Mouse (Mus musculus) limb, embryonic 15.5 days (tissue): ENCODE measurements at regions not wholly inside any gene's neighbourhood (a gene's known extent, or its start where the extent isn't known, plus 50 kb on each side); places are given as distances from the start of the nearest gene placed in this dataset.

ENCODE experiments used
- ATAC-seq: fragments of 200-750 bp; cut with Nextera tagmentation; 2 replicates; pipeline ENCODE4 v1.8.0; 2017; ENCODE audit warnings: low read depth, moderate TSS enrichment; ENCODE audit not compliant: insufficient number of reproducible peaks, low FRiP score, low TSS enrichment
- H3K27ac ChIP-seq: fragments of 300-500 bp; sonication (generic); 2 replicates; pipeline ENCODE4 v1.5.1; 2015; ENCODE audit warnings: moderate library complexity, mild to moderate bottlenecking, inconsistent platforms
- H3K27me3 ChIP-seq: fragments of 300-500 bp; sonication (generic); 2 replicates; pipeline ENCODE4 v1.6.1; 2015; ENCODE audit warnings: inconsistent platforms
- H3K36me3 ChIP-seq: fragments of 300-500 bp; sonication (generic); 2 replicates; pipeline ENCODE4 v1.6.1; 2015; ENCODE audit warnings: inconsistent platforms
- H3K4me1 ChIP-seq: fragments of 300-500 bp; sonication (generic); 2 replicates; pipeline ENCODE4 v1.6.1; 2015; ENCODE audit warnings: inconsistent platforms
- H3K4me2 ChIP-seq: fragments of 300-500 bp; sonication (generic); 2 replicates; pipeline ENCODE4 v1.6.1; 2015; ENCODE audit warnings: mild to moderate bottlenecking, inconsistent platforms
- H3K4me3 ChIP-seq: fragments of 300-500 bp; sonication (generic); 2 replicates; pipeline ENCODE4 v1.5.1; 2015; ENCODE audit warnings: mild to moderate bottlenecking, inconsistent platforms
- H3K9ac ChIP-seq: fragments of 300-500 bp; sonication (generic); 2 replicates; pipeline ENCODE4 v1.6.1; 2015; ENCODE audit warnings: inconsistent platforms
- H3K9me3 ChIP-seq: fragments of 300-500 bp; sonication (generic); 2 replicates; pipeline ENCODE4 v1.6.1; 2016; ENCODE audit warnings: inconsistent platforms
- WGBS: fragments of 180-500 bp; shearing (Covaris S2); methylation state at CpG from one replicate; pipeline ENCODE4 v1.1.7; 2015; 5-methylcytosine and 5-hydroxymethylcytosine counted together

- no peak overlapping the region for H3K4me2 ChIP-seq
- H3K9me3 ChIP-seq, result no peaks in the 10 kb centered on the region
- peaks cover 12% of the 10 kb centered on the region for H3K4me1 ChIP-seq
- ATAC-seq, result no peak
- H3K27me3 ChIP-seq, result no peaks in the 10 kb centered on the region
- WGBS, result 72% methylated on average over 4 of the region's 4 CpGs
- H3K27ac ChIP-seq, result no peak overlapping the region
- H3K9ac ChIP-seq, result no peak overlapping the region
- H3K4me3 ChIP-seq, result no peak overlapping the region
- H3K36me3 ChIP-seq, result no peaks in the 10 kb centered on the region
These were observed 155.3 kb upstream of the Tmtc1 start for GRCm38 (mm10) chr6:148599473-148599872.

- Histone ChIP-seq H3K4me3 (peak overlapping the region; percentile 22), H3K36me3 (no peaks in the 10 kb centered on the region), H3K4me1 (peaks cover 12% of the 10 kb centered on the region), H3K27ac (no peak overlapping the region), H3K9ac (no peak overlapping the region), H3K9me3 (no peaks in the 10 kb centered on the region), H3K27me3 (no peaks in the 10 kb centered on the region), H3K4me2 (peak overlapping the region; percentile 42)
- no peak for ATAC-seq
- 6% methylated on average over 16 of the region's 16 CpGs for WGBS
These were observed 154.7 kb upstream of the Tmtc1 start for GRCm38 (mm10) chr6:148598746-148599337.

DNA sequence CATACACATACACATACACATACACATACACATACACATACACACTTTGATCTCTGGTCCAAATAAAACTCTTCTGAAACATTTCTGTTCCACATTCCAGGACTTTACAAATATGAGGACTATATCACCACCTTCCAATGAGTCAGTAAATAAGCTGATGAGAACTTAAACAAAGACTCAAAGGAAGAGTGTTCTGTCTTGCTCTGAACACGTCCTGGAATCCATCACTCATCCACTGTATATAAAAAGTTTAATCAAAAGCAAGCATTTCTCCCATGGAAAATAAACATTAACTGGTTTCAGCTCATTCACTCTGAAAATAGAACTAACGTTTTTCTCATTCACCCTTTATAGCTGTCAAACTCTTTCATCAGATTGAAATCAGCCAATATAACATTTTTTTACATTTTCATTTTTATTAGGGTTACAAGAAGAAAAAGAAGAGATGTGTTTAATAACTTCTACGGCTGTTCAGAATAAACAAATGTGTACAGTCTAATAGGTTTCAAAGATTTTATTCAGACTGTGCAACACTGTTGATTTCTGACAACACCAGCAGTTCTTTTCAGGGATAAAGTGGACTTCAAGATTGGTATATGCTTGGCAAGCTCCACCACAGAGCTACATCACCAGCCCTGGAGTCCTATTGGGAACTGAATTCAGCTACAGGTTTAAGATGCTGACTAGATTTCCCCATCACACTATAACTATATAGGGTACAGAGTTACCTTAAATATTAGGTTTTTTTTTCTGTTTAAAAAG lies 151.0 kb upstream of the Tmtc1 start:
- H3K4me2 ChIP-seq, result no peak overlapping the region
- 42% methylated on average over 3 of the region's 3 CpGs for WGBS
- H3K9me3 ChIP-seq, result no peaks in the 10 kb centered on the region
- no peaks in the 10 kb centered on the region for H3K27me3 ChIP-seq
- no peak overlapping the region for H3K9ac ChIP-seq
- peaks cover 12% of the 10 kb centered on the region for H3K4me1 ChIP-seq
- no peak overlapping the region for H3K27ac ChIP-seq
- no peaks in the 10 kb centered on the region for H3K36me3 ChIP-seq
- no peak overlapping the region for H3K4me3 ChIP-seq
- ATAC-seq, result no peak

- 69% methylated on average over 4 of the region's 4 CpGs for WGBS
- no peak overlapping the region for H3K27ac ChIP-seq
- no peak overlapping the region for H3K4me3 ChIP-seq
These were observed 144.8 kb upstream of the Tmtc1 start for GRCm38 (mm10) chr6:148588971-148589370.

GRCm38 (mm10) chr6:148586439-148587321 lies 142.5 kb upstream of the Tmtc1 start:
- Histone ChIP-seq H3K4me2 (no peak overlapping the region), H3K4me1 (no peaks in the 10 kb centered on the region), H3K36me3 (no peaks in the 10 kb centered on the region), H3K27ac (no peak overlapping the region), H3K9me3 (no peaks in the 10 kb centered on the region), H3K9ac (no peak overlapping the region), H3K4me3 (no peak overlapping the region), H3K27me3 (no peaks in the 10 kb centered on the region)
- 74% methylated on average over 10 of the region's 10 CpGs for WGBS
- ATAC-seq, result no peak

More at GRCm38 (mm10) chr6:148588971-148589370, 144.8 kb upstream of the Tmtc1 start:
- no peaks in the 10 kb centered on the region for H3K27me3 ChIP-seq
- no peak overlapping the region for H3K4me2 ChIP-seq
- H3K9me3 ChIP-seq, result no peaks in the 10 kb centered on the region
- no peak for ATAC-seq
- no peaks in the 10 kb centered on the region for H3K4me1 ChIP-seq
- no peak overlapping the region for H3K9ac ChIP-seq
- H3K36me3 ChIP-seq, result no peaks in the 10 kb centered on the region

DNA sequence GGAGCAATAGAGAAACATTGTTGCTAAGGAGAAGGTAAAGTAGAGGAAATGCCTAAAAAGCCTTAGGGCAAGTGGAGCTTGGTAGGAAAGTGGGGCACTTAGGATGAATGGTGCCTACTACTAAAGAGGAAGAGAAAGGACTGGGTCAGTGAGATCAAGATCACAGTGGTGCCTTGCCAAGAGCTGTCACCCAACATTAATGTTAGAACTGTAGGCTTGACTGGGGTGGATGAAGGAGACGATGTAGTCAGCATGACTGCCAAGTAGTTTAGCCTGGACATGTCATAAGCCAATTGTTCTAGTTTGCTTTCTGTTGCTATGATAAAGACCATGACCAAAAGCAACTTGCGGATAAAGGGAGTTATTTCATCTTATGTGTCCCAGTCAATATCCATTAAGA lies 139.9 kb upstream of the Tmtc1 start:
- H3K36me3 ChIP-seq, result no peaks in the 10 kb centered on the region
- H3K4me1 ChIP-seq, result no peaks in the 10 kb centered on the region
- H3K4me3 ChIP-seq, result no peak overlapping the region
- H3K4me2 ChIP-seq, result no peak overlapping the region
- WGBS, result 87% methylated on average over 2 of the region's 2 CpGs
- no peaks in the 10 kb centered on the region for H3K9me3 ChIP-seq
- ATAC-seq, result no peak
- H3K27me3 ChIP-seq, result no peaks in the 10 kb centered on the region
- no peak overlapping the region for H3K27ac ChIP-seq
- no peak overlapping the region for H3K9ac ChIP-seq

- Histone ChIP-seq H3K27ac (no peak overlapping the region), H3K27me3 (no peaks in the 10 kb centered on the region), H3K9ac (no peak overlapping the region), H3K4me3 (no peak overlapping the region), H3K4me2 (no peak overlapping the region), H3K36me3 (no peaks in the 10 kb centered on the region), H3K4me1 (no peaks in the 10 kb centered on the region), H3K9me3 (no peaks in the 10 kb centered on the region)
- 63% methylated on average over 3 of the region's 3 CpGs for whole genome bisulfite sequencing
- no peak for ATAC-seq
These were observed 134.1 kb upstream of the Tmtc1 start for GRCm38 (mm10) chr6:148578281-148578680.

DNA sequence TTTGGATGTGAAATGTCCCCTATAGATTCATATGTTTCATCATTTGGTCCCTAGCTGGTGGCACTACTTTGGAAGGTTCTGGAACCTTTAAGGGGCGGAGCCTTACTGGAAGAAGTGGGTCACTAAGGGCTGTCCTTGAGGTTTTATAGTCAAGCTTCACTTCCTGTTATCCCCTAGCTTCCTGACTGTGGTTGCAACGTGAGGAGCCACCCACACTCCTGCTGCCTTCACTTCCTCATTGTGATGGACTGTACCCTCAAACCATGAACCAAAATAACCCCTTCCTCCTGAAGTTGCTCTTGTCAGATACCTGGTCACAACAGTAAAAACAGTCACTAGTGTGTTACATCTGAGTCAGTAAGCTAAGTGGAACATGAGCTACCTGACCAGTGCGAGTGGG lies 133.5 kb upstream of the Tmtc1 start:
- H3K9me3 ChIP-seq, result no peaks in the 10 kb centered on the region
- H3K27me3 ChIP-seq, result no peaks in the 10 kb centered on the region
- no peak overlapping the region for H3K4me3 ChIP-seq
- no peaks in the 10 kb centered on the region for H3K36me3 ChIP-seq
- H3K27ac ChIP-seq, result no peak overlapping the region
- no peak overlapping the region for H3K4me2 ChIP-seq
- no peaks in the 10 kb centered on the region for H3K4me1 ChIP-seq
- WGBS, result 79% methylated on average over 3 of the region's 3 CpGs
- no peak for ATAC-seq
- no peak overlapping the region for H3K9ac ChIP-seq

GRCm38 (mm10) chr6:148574742-148575453 lies 130.7 kb upstream of the Tmtc1 start:
- Histone ChIP-seq H3K36me3 (no peaks in the 10 kb centered on the region), H3K4me2 (no peak overlapping the region), H3K9me3 (no peaks in the 10 kb centered on the region), H3K4me3 (no peak overlapping the region), H3K27ac (no peak overlapping the region), H3K27me3 (no peaks in the 10 kb centered on the region), H3K4me1 (no peaks in the 10 kb centered on the region), H3K9ac (no peak overlapping the region)
- no peak for ATAC-seq
- 61% methylated on average over 7 of the region's 7 CpGs for WGBS

GRCm38 (mm10) chr6:148572201-148572600 lies 128.0 kb upstream of the Tmtc1 start:
- no peaks in the 10 kb centered on the region for H3K27me3 ChIP-seq
- no peak for ATAC-seq

DNA sequence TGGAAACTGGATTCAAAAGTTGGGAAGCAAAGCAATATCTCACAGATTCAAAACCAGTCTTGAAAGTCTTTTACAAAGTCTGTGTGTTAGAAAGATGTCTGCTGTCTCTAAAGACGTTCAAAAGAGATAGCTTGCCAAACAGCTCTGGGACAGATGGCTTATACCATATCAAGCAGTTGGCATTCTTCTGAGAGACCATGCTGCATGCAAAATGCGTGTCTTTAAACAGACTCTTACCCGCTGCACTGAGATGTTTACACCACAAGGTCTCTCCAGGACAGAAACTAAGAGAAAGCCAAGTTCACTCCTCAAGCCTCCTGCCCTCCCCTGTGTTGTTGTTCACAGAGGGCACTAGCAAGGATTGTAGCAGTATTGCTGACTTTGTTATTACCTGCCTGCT lies 127.5 kb upstream of the Tmtc1 start:
- no peak overlapping the region for H3K9ac ChIP-seq
- H3K9me3 ChIP-seq, result no peaks in the 10 kb centered on the region
- no peak for ATAC-seq
- H3K4me3 ChIP-seq, result no peak overlapping the region
- no peaks in the 10 kb centered on the region for H3K36me3 ChIP-seq
- no peak overlapping the region for H3K27ac ChIP-seq
- no peaks in the 10 kb centered on the region for H3K4me1 ChIP-seq
- no peaks in the 10 kb centered on the region for H3K27me3 ChIP-seq
- no peak overlapping the region for H3K4me2 ChIP-seq
- WGBS, result 74% methylated on average over 3 of the region's 3 CpGs

More at GRCm38 (mm10) chr6:148572201-148572600, 128.0 kb upstream of the Tmtc1 start:
- Histone ChIP-seq H3K4me3 (no peak overlapping the region), H3K36me3 (no peaks in the 10 kb centered on the region), H3K4me2 (no peak overlapping the region), H3K9me3 (no peaks in the 10 kb centered on the region), H3K9ac (no peak overlapping the region), H3K27ac (no peak overlapping the region), H3K4me1 (no peaks in the 10 kb centered on the region)
- 76% methylated on average over 5 of the region's 5 CpGs for WGBS
